Mouse (Mus musculus): Measurements from ENCODE around the gene Efhc2.

Gene Efhc2

DNA sequence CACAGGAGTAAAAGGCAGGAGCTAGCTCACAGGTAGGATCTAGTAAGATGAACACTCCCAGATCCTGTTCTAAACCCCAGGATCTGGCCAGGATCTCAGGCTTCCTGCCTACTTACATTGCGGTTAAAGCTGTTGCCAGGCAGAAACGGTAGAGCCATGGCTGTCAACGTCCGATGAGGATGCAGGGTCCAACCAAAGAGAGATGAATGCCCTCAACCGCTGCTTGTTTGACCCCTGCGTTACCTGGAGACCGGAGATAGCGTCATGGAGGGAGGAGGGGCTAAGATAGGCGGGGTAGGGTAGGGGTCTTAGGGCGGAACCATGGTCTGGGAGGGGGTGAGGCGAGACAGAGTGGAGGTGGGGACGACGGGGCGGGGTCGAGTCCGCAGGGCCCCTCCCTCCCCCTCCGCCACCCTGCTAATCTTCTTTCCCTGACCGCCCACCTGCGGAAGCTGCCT is at the start of gene Efhc2:
Gene Efhc2, minus strand, starts transcription at position 243 of the 458 bp plus-strand sequence.
- DNase-seq (ENCODE audit: extremely low read depth, low read depth): no peak

DNA sequence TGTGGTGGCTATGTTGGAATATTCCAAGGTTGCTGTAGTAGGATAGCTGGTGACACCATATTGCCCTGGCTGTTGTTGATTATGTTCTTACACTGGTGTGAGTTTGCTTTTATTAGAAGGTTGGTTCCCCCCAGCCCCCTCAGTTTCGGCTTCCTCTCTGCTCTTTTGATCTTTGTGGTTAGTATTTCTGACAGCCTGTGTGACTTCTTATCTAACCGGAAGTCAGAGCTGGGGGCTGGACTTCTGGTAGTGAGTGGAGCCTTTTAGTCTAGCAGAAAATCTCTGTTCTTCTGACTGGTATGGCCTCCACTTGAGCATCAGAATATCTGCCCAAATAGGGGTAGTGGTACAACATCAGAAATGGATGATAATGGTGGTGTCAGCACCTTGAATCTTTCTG is 45.9 kb upstream of the Efhc2 start:
- no peak for DNase-seq (ENCODE audit: extremely low read depth, low read depth)

DNA sequence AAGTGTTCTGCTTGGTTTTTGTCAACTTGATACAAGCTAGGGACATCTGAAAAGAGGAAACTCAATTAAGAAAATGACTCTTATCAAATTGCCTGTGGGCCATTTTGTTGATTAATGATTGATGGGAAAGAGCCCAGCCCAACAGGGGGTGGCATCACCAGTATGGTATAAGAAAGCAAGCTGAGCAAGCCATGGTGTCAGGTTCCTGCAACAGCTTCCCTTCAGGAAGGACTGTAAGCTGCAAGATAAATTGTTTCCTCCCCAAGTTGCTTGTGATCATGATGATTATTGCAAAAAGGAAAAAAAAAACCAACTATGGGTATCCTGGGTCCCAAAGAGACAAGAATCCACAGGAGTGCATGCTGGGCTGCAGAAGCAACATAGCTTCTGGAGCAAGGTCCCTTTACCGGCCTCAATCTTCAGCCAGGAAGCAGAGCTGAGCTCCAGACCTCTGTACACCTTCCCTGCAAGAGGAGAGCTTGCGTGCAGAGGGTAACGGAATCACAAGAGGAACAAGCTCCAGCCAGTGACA is 18.8 kb downstream of the Efhc2 start:
- no peak for DNase-seq (ENCODE audit: extremely low read depth, low read depth)

DNA sequence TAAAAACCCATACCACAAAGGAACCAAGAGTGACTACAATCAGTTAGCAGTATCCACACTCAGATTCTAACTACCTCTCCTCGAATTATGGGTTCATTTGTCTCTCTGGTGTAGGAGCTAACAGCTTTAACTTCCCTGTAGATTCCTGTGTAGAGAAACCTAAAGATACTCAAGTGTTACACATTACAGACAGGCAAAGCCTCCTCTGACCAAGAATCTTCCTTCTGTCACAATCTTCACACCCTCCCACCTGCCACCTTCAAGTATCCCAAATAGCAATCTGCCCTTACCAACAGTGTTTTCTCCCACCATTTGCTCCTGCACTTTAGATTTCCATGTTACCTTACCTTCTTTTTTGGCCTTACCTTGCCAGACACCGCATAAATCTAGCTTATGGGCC is 35.3 kb downstream of the Efhc2 start:
- no peak for DNase-seq (ENCODE audit: extremely low read depth, low read depth)

DNA sequence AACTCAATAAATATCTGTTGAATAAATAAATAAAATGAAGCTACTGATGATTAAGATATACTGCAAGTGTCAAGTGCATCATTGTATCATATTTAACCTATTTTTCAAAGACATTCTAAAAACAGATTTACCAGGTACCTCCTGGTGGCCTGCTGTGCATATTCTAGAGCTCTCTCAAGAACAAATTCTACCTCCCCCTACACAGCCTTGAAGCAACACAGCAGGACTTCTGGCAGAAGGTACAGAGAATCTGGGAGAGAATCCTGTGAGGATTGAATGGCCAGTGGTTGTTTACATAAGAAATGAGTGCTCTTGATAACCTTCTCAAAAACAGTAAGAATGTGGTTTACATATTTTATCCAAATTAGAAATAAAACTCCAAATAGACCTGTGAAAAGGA is 94.0 kb downstream of the Efhc2 start:
- no peak for DNase-seq (ENCODE audit: extremely low read depth, low read depth)

DNA sequence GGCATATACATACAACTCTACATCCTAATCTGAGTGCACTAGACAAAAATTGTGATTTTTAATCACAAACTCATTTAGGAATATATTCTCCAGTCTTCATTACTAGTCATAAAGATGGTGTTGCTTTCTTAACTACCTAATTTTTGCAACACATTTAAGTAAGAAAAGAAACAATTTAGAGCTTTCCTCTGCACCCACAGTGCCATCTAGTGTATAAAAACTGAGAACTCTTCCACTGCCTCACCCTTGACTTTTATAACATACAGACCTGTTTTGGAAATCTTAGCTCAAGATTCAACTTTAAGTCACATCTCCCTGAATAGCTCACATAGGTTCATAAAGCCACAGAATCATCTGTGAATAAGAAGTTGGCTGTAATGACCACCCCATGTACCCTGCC is 101.7 kb downstream of the Efhc2 start:
- DNase-seq (ENCODE audit: extremely low read depth, low read depth): no peak

DNA sequence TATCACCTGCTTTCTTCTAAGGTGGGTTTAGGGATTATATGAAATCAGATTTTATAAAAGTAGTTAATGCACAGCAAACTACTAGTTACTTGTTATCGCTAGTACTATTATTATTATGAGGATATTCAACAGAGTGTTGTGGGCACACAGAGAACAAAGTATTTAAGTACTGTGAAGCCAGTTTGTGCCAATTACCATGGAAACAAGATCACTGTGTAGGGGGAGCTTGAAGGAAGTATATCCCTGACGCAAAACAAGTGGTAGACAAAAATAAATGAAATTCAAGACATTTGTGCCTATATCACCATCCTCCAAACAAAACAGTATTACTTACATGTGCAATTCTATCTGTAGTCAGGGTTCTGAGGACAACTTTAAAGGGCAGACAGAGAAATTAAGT is 105.7 kb downstream of the Efhc2 start:
- DNase-seq (ENCODE audit: extremely low read depth, low read depth): no peak

DNA sequence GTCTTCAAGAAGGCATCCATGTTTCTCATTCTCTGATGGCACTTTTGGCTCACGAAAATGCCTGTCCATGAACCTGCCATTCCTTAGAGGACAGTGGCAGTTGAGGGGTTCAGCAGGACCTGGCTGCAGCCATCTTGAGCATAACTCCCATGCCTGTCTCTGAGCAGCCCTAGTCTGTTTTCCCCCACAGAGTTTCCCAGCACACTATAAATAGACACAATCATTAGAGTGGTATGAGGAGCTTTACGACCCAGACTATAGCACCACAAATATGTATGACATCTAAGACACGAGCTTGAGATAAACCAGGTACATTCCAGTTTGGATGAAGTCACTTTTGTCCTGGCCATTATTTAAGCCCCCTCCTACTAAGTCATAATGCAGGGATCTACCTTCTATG is 143.4 kb downstream of the Efhc2 start:
- no peak for DNase-seq (ENCODE audit: extremely low read depth, low read depth)

DNA sequence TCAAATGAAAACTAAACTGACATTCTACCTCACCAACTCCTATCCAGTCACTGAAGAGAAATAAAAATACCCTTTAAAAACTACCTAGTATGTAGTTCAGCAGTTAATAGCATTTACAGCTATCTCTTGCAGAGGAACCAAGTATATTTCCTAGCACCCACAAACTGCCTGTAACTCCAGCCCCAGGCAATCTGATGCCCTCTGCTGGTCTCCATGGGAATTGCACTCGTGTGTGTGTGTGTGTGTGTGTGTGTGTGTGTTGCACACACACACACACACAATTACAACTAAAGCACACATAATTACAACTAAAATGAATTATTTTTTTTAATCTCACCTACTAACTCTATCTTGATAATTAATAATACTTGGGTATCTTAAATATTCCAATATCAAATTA is 153.5 kb downstream of the Efhc2 start:
- DNase-seq (ENCODE audit: extremely low read depth, low read depth): no peak
